Mouse (Mus musculus) midbrain, embryonic 12.5 days (tissue): ENCODE data around the gene Ormdl2. TPM values are rescaled to one million over a fixed set of nuclear protein-coding genes. Genes with fewer than 3 reads are reported as not detected.
A peak's percentile ranks its signal among the peaks of the same experiment; 100 is the strongest.
"Not testable (repeated sequence)": the region's sequence is repeated elsewhere in the genome, so short reads cannot be mapped to it uniquely, and the experiment has no call there.

Experiments used
- ATAC-seq: fragments of 200-750 bp; cut with Nextera tagmentation; 2 replicates; pipeline ENCODE4 v1.8.0; 2017; ENCODE audit warnings: low read depth, moderate TSS enrichment, moderate library complexity; ENCODE audit not compliant: low FRiP score
- H3K27ac ChIP-seq: fragments of 300-500 bp; sonication (generic); replicated peaks from 2 replicates; pipeline ENCODE4 v1.5.1; 2016; ENCODE audit warnings: mild to moderate bottlenecking
- H3K27me3 ChIP-seq: fragments of 300-500 bp; sonication (generic); 2 replicates; pipeline ENCODE4 v1.6.1; 2016; ENCODE audit warnings: mild to moderate bottlenecking
- H3K36me3 ChIP-seq: fragments of 300-500 bp; sonication (generic); 2 replicates; pipeline ENCODE4 v1.6.1; 2016
- H3K4me1 ChIP-seq: fragments of 300-500 bp; sonication (generic); 2 replicates; pipeline ENCODE4 v1.6.1; 2016
- H3K4me2 ChIP-seq: fragments of 300-500 bp; sonication (generic); replicated peaks from 2 replicates; pipeline ENCODE4 v1.6.1; 2016; ENCODE audit warnings: mild to moderate bottlenecking, moderate library complexity
- H3K4me3 ChIP-seq: fragments of 300-500 bp; sonication (generic); 2 replicates; pipeline ENCODE4 v1.5.1; 2016; ENCODE audit warnings: mild to moderate bottlenecking
- H3K9ac ChIP-seq: fragments of 300-500 bp; sonication (generic); replicated peaks from 2 replicates; pipeline ENCODE4 v1.6.1; 2016; ENCODE audit warnings: mild to moderate bottlenecking, moderate library complexity
- H3K9me3 ChIP-seq: fragments of 300-500 bp; sonication (generic); 2 replicates; pipeline ENCODE4 v1.6.1; 2016; ENCODE audit warnings: mild to moderate bottlenecking
- WGBS: fragments of 180-500 bp; shearing (Covaris S2); methylation state at CpG from one replicate; pipeline ENCODE4 v1.1.7; 2016; 5-methylcytosine and 5-hydroxymethylcytosine counted together
- polyA plus RNA-seq: library from polyadenylated mRNA; unstranded; fragments of >200 nt; fragmentation: Nextera tagmentation; extraction: Ambion mirVana; gene quantifications from 2 replicates; pipeline ENCODE4 v1.2.1, GENCODE M21; 2016

Gene Ormdl2
- polyA plus RNA-seq, 1 experiment from 2014 or later = 38.5 TPM

- H3K9me3 ChIP-seq = no peaks in the 10 kb centered on the region
- no peak overlapping the region for H3K27ac ChIP-seq
- WGBS = 98% methylated on average over 9 of the region's 9 CpGs
- no peak for ATAC-seq
- H3K36me3 ChIP-seq = peaks cover 22% of the 10 kb centered on the region
- H3K4me1 ChIP-seq = peaks cover 17% of the 10 kb centered on the region
- H3K4me3 ChIP-seq = no peak overlapping the region
- H3K9ac ChIP-seq = no peak overlapping the region
- no peaks in the 10 kb centered on the region for H3K27me3 ChIP-seq
- no peak overlapping the region for H3K4me2 ChIP-seq
These were observed 2.4 kb upstream of the Ormdl2 start for GRCm38 (mm10) chr10:128823821-128824220.

- not testable (repeated sequence) for H3K9me3 ChIP-seq, H3K27me3 ChIP-seq, H3K27ac ChIP-seq, H3K9ac ChIP-seq, ATAC-seq
- Histone ChIP-seq H3K4me2 (peak overlapping the region; percentile 84), H3K36me3 (peaks cover 27% of the 10 kb centered on the region), H3K4me1 (peaks cover 17% of the 10 kb centered on the region), H3K4me3 (peak overlapping the region; percentile 86; the same call in 1 of the 2 replicates)
- WGBS = 74% methylated on average over 4 of the region's 4 CpGs
These were observed 1.6 kb upstream of the Ormdl2 start for GRCm38 (mm10) chr10:128823087-128823486.

- WGBS = 4% methylated on average over 13 of the region's 13 CpGs
- H3K4me1 ChIP-seq = peaks cover 17% of the 10 kb centered on the region
- peak overlapping the region; percentile 69 for H3K9ac ChIP-seq
- peak; percentile 1; the same call in 1 of the 2 replicates for ATAC-seq
- H3K4me3 ChIP-seq = peak overlapping the region; percentile 86
- peak overlapping the region; percentile 56; the same call in 1 of the 2 replicates for H3K27ac ChIP-seq
- H3K27me3 ChIP-seq = no peaks in the 10 kb centered on the region
- no peaks in the 10 kb centered on the region for H3K9me3 ChIP-seq
- H3K4me2 ChIP-seq = peak overlapping the region; percentile 84
- H3K36me3 ChIP-seq = peaks cover 33% of the 10 kb centered on the region
These were observed 690 bp upstream of the Ormdl2 start for GRCm38 (mm10) chr10:128822135-128822534.

GRCm38 (mm10) chr10:128820217-128820616, 1.2 kb downstream of the Ormdl2 start:
- Histone ChIP-seq H3K4me2 (no peak overlapping the region), H3K4me3 (no peak overlapping the region), H3K9me3 (no peaks in the 10 kb centered on the region), H3K4me1 (peaks cover 17% of the 10 kb centered on the region), H3K9ac (no peak overlapping the region), H3K36me3 (peaks cover 52% of the 10 kb centered on the region), H3K27ac (no peak overlapping the region), H3K27me3 (no peaks in the 10 kb centered on the region)
- WGBS = 91% methylated on average over 4 of the region's 4 CpGs
- no peak for ATAC-seq

- ATAC-seq = no peak
- 91% methylated on average over 13 of the region's 13 CpGs for WGBS
- no peaks in the 10 kb centered on the region for H3K27me3 ChIP-seq
- H3K4me2 ChIP-seq = no peak within 1 kb of the TSS
- peaks cover 67% of the 10 kb centered on the region for H3K36me3 ChIP-seq
- no peaks in the 10 kb centered on the region for H3K9me3 ChIP-seq
- H3K4me3 ChIP-seq = no peak within 1 kb of the TSS
- H3K9ac ChIP-seq = no peak within 1 kb of the TSS
- no peak within 1 kb of the TSS for H3K27ac ChIP-seq
- H3K4me1 ChIP-seq = peaks cover 8% of the 10 kb centered on the region; the same call in 1 of the 2 replicates
These were observed 4.4 kb downstream of the Ormdl2 start, which contains the start of gene Sarnp for GRCm38 (mm10) chr10:128817033-128817432. Sarnp (plus strand) TSS chr10:128817333.

- H3K4me1 ChIP-seq = peaks cover 58% of the 10 kb centered on the region
- H3K4me2 ChIP-seq = peak overlapping the region; percentile 86
- peak overlapping the region; percentile 60 for H3K9ac ChIP-seq
- H3K36me3 ChIP-seq = peaks cover 32% of the 10 kb centered on the region; the same call in 1 of the 2 replicates
- no peaks in the 10 kb centered on the region for H3K27me3 ChIP-seq
- H3K27ac ChIP-seq = no peak overlapping the region
- peak overlapping the region; percentile 73 for H3K4me3 ChIP-seq
- H3K9me3 ChIP-seq = no peaks in the 10 kb centered on the region
- WGBS = 92% methylated on average over 8 of the region's 8 CpGs
- ATAC-seq = no peak
These were observed 14.4 kb downstream of the Ormdl2 start for GRCm38 (mm10) chr10:128807018-128807417.

GRCm38 (mm10) chr10:128806086-128806485, 15.4 kb downstream of the Ormdl2 start:
- peak overlapping the region; percentile 73 for H3K4me3 ChIP-seq
- 67% methylated on average over 6 of the region's 6 CpGs for WGBS
- H3K9ac ChIP-seq = peak overlapping the region; percentile 60
- H3K36me3 ChIP-seq = peaks cover 36% of the 10 kb centered on the region
- peaks cover 60% of the 10 kb centered on the region for H3K4me1 ChIP-seq
- H3K27ac ChIP-seq = peak overlapping the region; percentile 95
- no peak for ATAC-seq
- no peaks in the 10 kb centered on the region for H3K27me3 ChIP-seq
- H3K9me3 ChIP-seq = no peaks in the 10 kb centered on the region
- H3K4me2 ChIP-seq = peak overlapping the region; percentile 86

GRCm38 (mm10) chr10:128805092-128806000, 16.1 kb downstream of the Ormdl2 start:
- WGBS = 2% methylated on average over 58 of the region's 70 CpGs
- H3K4me3 ChIP-seq = peak overlapping the region; percentile 73
- H3K4me1 ChIP-seq = peaks cover 60% of the 10 kb centered on the region
- H3K9me3 ChIP-seq = no peaks in the 10 kb centered on the region
- peak overlapping the region; percentile 86 for H3K4me2 ChIP-seq
- peaks cover 41% of the 10 kb centered on the region for H3K36me3 ChIP-seq
- peak overlapping the region; percentile 85 for H3K9ac ChIP-seq
- H3K27me3 ChIP-seq = no peaks in the 10 kb centered on the region
- ATAC-seq = peak; percentile 93
- peak overlapping the region; percentile 95 for H3K27ac ChIP-seq

GRCm38 (mm10) chr10:128804271-128805091, 17.0 kb downstream of the Ormdl2 start, which contains the start of gene Tmem198b:
Tmem198b (minus strand) TSS chr10:128804370.
- Histone ChIP-seq H3K9ac (peak within 1 kb of the TSS; percentile 85), H3K27ac (peak within 1 kb of the TSS; percentile 95), H3K9me3 (no peaks in the 10 kb centered on the region), H3K36me3 (peaks cover 41% of the 10 kb centered on the region), H3K27me3 (no peaks in the 10 kb centered on the region), H3K4me3 (peak within 1 kb of the TSS; percentile 73), H3K4me2 (peak within 1 kb of the TSS; percentile 86), H3K4me1 (peaks cover 55% of the 10 kb centered on the region)
- peak; percentile 67 for ATAC-seq
- WGBS = under 1% methylated on average over 28 of the region's 28 CpGs

GRCm38 (mm10) chr10:128803771-128804270, 17.6 kb downstream of the Ormdl2 start, which contains the start of gene Dnajc14:
Dnajc14 (plus strand) TSS chr10:128804062.
- peaks cover 48% of the 10 kb centered on the region for H3K4me1 ChIP-seq

GRCm38 (mm10) chr10:128803361-128803760, 18.1 kb downstream of the Ormdl2 start:
- Histone ChIP-seq H3K4me2 (peak overlapping the region; percentile 86), H3K9me3 (no peaks in the 10 kb centered on the region), H3K4me1 (peaks cover 44% of the 10 kb centered on the region), H3K9ac (peak overlapping the region; percentile 85), H3K27me3 (no peaks in the 10 kb centered on the region), H3K36me3 (peaks cover 30% of the 10 kb centered on the region), H3K27ac (peak overlapping the region; percentile 95), H3K4me3 (peak overlapping the region; percentile 73)
- WGBS = 9% methylated on average over 6 of the region's 6 CpGs
- no peak for ATAC-seq

More at GRCm38 (mm10) chr10:128803771-128804270, 17.6 kb downstream of the Ormdl2 start, which contains the start of gene Dnajc14:
- H3K27me3 ChIP-seq = no peaks in the 10 kb centered on the region
- H3K4me2 ChIP-seq = peak within 1 kb of the TSS; percentile 86
- H3K27ac ChIP-seq = peak within 1 kb of the TSS; percentile 95
- peak; percentile 11 for ATAC-seq
- H3K4me3 ChIP-seq = peak within 1 kb of the TSS; percentile 73
- peak within 1 kb of the TSS; percentile 85 for H3K9ac ChIP-seq
- H3K9me3 ChIP-seq = no peaks in the 10 kb centered on the region
- 0% methylated on average over 14 of the region's 14 CpGs for WGBS
- H3K36me3 ChIP-seq = peaks cover 35% of the 10 kb centered on the region
